In genomic region chr13:37872142-37872835, GRCm38 (mm10) we compare ENCODE assay signal across 15 mouse cellular contexts.
DNase-seq lines count a peak whose midpoint lies in the region; ATAC-seq and TF ChIP-seq lines count a peak whose summit lies in the region.
"Had no signal": no experiment of that assay in that cellular context is flagged by ENCODE, and none has a peak within 500 bp of the region (broad histone marks: within the 10 kb centered on the region; RNA-seq: fewer than 3 reads in every experiment).

No protein-coding gene starts in this region.

- H3K4me2 ChIP-seq in forebrain, embryonic 13.5 days = no peak overlapping the region
- H3K4me2 ChIP-seq: forebrain, embryonic 15.5 days; neural tube, embryonic 13.5 days had no signal

- intact Hi-C loops in gastrocnemius, adult 2 months (cut with DNase I) = no loop called here

- no peak for DNase-seq in gastrocnemius, adult 2 months
- DNase-seq in gastrocnemius, adult 8-10 months (ENCODE audit: low spot score in 2 of 2) = no peak
- DNase-seq in kidney, adult 9 months = peak; percentile 55
- no peak for DNase-seq in kidney, postnatal 25 days
- peak; percentile 36 for DNase-seq in lung, postnatal 36 days
- DNase-seq in lung, postnatal 14 days = no peak
- DNase-seq in adipocyte (ENCODE audit: low spot score) = no peak
- DNase-seq: cerebellum, adult 9-11 months; embryo, embryonic 11 days; heart, adult 18-20 months; thymus, adult 2 months had no signal

- H3K36me3 ChIP-seq in forebrain, embryonic 13.5 days (ENCODE audit: poor library complexity, severe bottlenecking) = no peaks in the 10 kb centered on the region
- H3K36me3 ChIP-seq: forebrain, embryonic 15.5 days; neural tube, embryonic 13.5 days had no signal

- 0 out of 2 replicates have a peak, but pooled peaks cover under 1% of the 10 kb centered on the region for H3K4me1 ChIP-seq in forebrain, embryonic 13.5 days

- WGBS in forebrain, embryonic 13.5 days = 97% methylated on average over 2 of the region's 2 CpGs

- ATAC-seq in forebrain, embryonic 13.5 days = no peak
- ATAC-seq: activated CD4-positive, CD25-positive, alpha-beta regulatory T cell, adult 4 months; forebrain, embryonic 15.5 days had no signal

- H3K27me3 ChIP-seq in forebrain, embryonic 13.5 days = no peaks in the 10 kb centered on the region
- H3K27me3 ChIP-seq: forebrain, embryonic 15.5 days; neural tube, embryonic 13.5 days had no signal

- H3K27ac ChIP-seq in gastrocnemius, adult 2 months = peak overlapping the region; percentile 51; the same call in 1 of the 2 replicates
- H3K27ac ChIP-seq in forebrain, embryonic 13.5 days = no peak overlapping the region
- H3K27ac ChIP-seq: forebrain, embryonic 15.5 days; neural tube, embryonic 13.5 days had no signal

- no peak overlapping the region for H3K9ac ChIP-seq in forebrain, embryonic 13.5 days
- H3K9ac ChIP-seq: forebrain, embryonic 15.5 days; neural tube, embryonic 13.5 days had no signal

- no peak overlapping the region for H3K4me3 ChIP-seq in gastrocnemius, adult 2 months
- H3K4me3 ChIP-seq in forebrain, embryonic 13.5 days = no peak overlapping the region
- H3K4me3 ChIP-seq: forebrain, embryonic 15.5 days; neural tube, embryonic 13.5 days had no signal

- TF ChIP-seq CTCF in gastrocnemius, adult 2 months (IDR thresholded peaks at IDR 0.05) = no peak

- no peaks in the 10 kb centered on the region for H3K9me3 ChIP-seq in forebrain, embryonic 13.5 days (replicated peaks)
- H3K9me3 ChIP-seq: forebrain, embryonic 15.5 days; neural tube, embryonic 13.5 days had no signal

Comparison
In these comparisons a context has a peak if more than half of its experiments do, and no peak if none do; other contexts are left out.
1. DNase-seq: peak in kidney, adult 9 months (single experiment) and lung, postnatal 36 days (single experiment); none in gastrocnemius, adult 2 months (single experiment), gastrocnemius, adult 8-10 months (0 of 2), kidney, postnatal 25 days (0 of 2), lung, postnatal 14 days (single experiment) and adipocyte (single experiment).